In the genomic region with DNA sequence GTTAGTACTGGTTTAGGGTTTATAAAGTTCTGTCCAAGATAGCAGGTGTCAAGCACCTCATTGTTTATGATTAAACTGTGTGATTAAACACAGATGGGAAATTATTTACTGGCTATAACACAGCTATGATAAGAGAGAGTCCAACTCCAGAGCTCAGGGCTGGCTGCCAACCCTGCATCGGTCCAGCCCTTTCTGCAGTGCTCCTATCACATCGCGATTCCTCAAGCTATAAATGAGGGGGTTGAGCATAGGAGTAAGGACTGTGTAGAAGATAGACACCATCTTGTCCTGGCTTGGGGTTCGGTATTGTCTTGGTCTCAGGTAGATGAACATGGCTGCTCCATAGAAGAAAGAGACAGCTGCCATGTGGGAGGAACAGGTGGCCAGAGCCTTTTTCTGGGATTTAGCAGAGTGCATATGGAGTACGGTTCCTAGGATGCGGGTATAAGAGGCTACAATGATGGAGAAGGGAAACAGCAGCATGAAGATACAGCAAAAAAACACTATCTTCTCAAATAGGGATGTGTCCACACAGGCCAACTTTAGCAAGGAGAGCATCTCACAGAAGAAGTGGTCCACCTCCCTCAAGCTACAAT, we compare ENCODE assay signal across 31 mouse cellular contexts. TPM values are rescaled to one million over a fixed set of nuclear protein-coding genes. Genes with fewer than 3 reads are reported as not detected.
DNase-seq lines count a peak whose midpoint lies in the region; ATAC-seq and TF ChIP-seq lines count a peak whose summit lies in the region.
"Had no signal": no experiment of that assay in that cellular context is flagged by ENCODE, and none has a peak within 500 bp of the region (broad histone marks: within the 10 kb centered on the region; RNA-seq: fewer than 3 reads in every experiment).

No protein-coding gene starts in this region.

- H3K4me1 ChIP-seq in heart, embryonic 10.5 days = no peaks in the 10 kb centered on the region
- peaks cover 19% of the 10 kb centered on the region for H3K4me1 ChIP-seq in brown adipose tissue, adult 24 weeks (ENCODE audit: control insufficient read depth, insufficient read depth, insufficient read length, low read length)
- H3K4me1 ChIP-seq in intestine, postnatal 0 days (replicated peaks; ENCODE audit: control insufficient read depth, insufficient read depth, low read length) = no peaks in the 10 kb centered on the region
- H3K4me1 ChIP-seq in neural tube, embryonic 15.5 days = no peaks in the 10 kb centered on the region
- H3K4me1 ChIP-seq in forebrain, embryonic 16.5 days (replicated peaks; ENCODE audit: control insufficient read depth, insufficient read depth, low read length) = no peaks in the 10 kb centered on the region
- H3K4me1 ChIP-seq: embryonic facial prominence, embryonic 15.5 days; forebrain, embryonic 15.5 days; heart, embryonic 12.5 days; hindbrain, embryonic 13.5 days; limb, embryonic 12.5 days; midbrain, embryonic 13.5 days; stomach, embryonic 15.5 days had no signal

- no peaks in the 10 kb centered on the region for H3K27me3 ChIP-seq in heart, embryonic 10.5 days (ENCODE audit: insufficient read depth, poor library complexity, severe bottlenecking)
- no peaks in the 10 kb centered on the region for H3K27me3 ChIP-seq in intestine, postnatal 0 days (replicated peaks; ENCODE audit: control insufficient read depth, insufficient read depth, low read length)
- H3K27me3 ChIP-seq in neural tube, embryonic 15.5 days (replicated peaks) = no peaks in the 10 kb centered on the region
- H3K27me3 ChIP-seq in forebrain, embryonic 16.5 days (replicated peaks; ENCODE audit: control insufficient read depth, insufficient read depth, low read length) = no peaks in the 10 kb centered on the region
- H3K27me3 ChIP-seq: embryonic facial prominence, embryonic 15.5 days; forebrain, embryonic 15.5 days; heart, embryonic 12.5 days; hindbrain, embryonic 13.5 days; limb, embryonic 12.5 days; midbrain, embryonic 13.5 days; stomach, embryonic 15.5 days had no signal

- intact Hi-C loops in heart, postnatal 10 days (cut with DNase I) = loop anchor here (2.0 kb wide), 1 partner anchor 74 kb away; the partner anchor contains the start of gene Btnl9
- intact Hi-C loops in left cerebral cortex, postnatal 25 days (cut with DNase I) = no loop called here
- intact Hi-C loops in left cerebral cortex, postnatal 4 days (cut with DNase I) = no loop called here

- no peaks in the 10 kb centered on the region for H3K9me3 ChIP-seq in heart, embryonic 10.5 days
- H3K9me3 ChIP-seq in intestine, postnatal 0 days (ENCODE audit: control insufficient read depth) = no peaks in the 10 kb centered on the region
- no peaks in the 10 kb centered on the region for H3K9me3 ChIP-seq in neural tube, embryonic 15.5 days (replicated peaks)
- no peaks in the 10 kb centered on the region for H3K9me3 ChIP-seq in forebrain, embryonic 16.5 days (ENCODE audit: control insufficient read depth, low read length)
- H3K9me3 ChIP-seq: embryonic facial prominence, embryonic 15.5 days; forebrain, embryonic 15.5 days; heart, embryonic 12.5 days; hindbrain, embryonic 13.5 days; limb, embryonic 12.5 days; midbrain, embryonic 13.5 days; stomach, embryonic 15.5 days had no signal

- H3K36me3 ChIP-seq in heart, embryonic 10.5 days = no peaks in the 10 kb centered on the region
- no peaks in the 10 kb centered on the region for H3K36me3 ChIP-seq in intestine, postnatal 0 days (ENCODE audit: control insufficient read depth, insufficient read depth)
- no peaks in the 10 kb centered on the region for H3K36me3 ChIP-seq in neural tube, embryonic 15.5 days
- no peaks in the 10 kb centered on the region for H3K36me3 ChIP-seq in forebrain, embryonic 16.5 days (ENCODE audit: control insufficient read depth, insufficient read depth)
- H3K36me3 ChIP-seq: embryonic facial prominence, embryonic 15.5 days; forebrain, embryonic 15.5 days; heart, embryonic 12.5 days; hindbrain, embryonic 13.5 days; limb, embryonic 12.5 days; midbrain, embryonic 13.5 days; stomach, embryonic 15.5 days had no signal

- 80% methylated on average over 6 of the region's 6 CpGs for WGBS in heart, embryonic 10.5 days
- WGBS in intestine, postnatal 0 days = 61% methylated on average over 6 of the region's 6 CpGs
- WGBS in neural tube, embryonic 15.5 days = 86% methylated on average over 6 of the region's 6 CpGs
- 87% methylated on average over 6 of the region's 6 CpGs for WGBS in forebrain, embryonic 16.5 days

- peak; percentile 51 for DNase-seq in heart, embryonic 10.5 days (ENCODE audit: low spot score)
- no peak for DNase-seq in heart, postnatal 10 days
- DNase-seq in left cerebral cortex, postnatal 25 days (ENCODE audit: low spot score in 2 of 2) = peak; percentile 23 to 59
- DNase-seq in left cerebral cortex, postnatal 4 days = no peak
- DNase-seq: adrenal gland, postnatal 25 days; cerebellum, adult 11 months; cerebellum, adult 9-11 months; gastrocnemius, postnatal 25 days; liver, postnatal 0 days; lung, postnatal 10 days; thymus, postnatal 4 days had no signal

- H3K4me2 ChIP-seq in intestine, postnatal 0 days (replicated peaks; ENCODE audit: low read depth) = no peak overlapping the region
- H3K4me2 ChIP-seq in neural tube, embryonic 15.5 days = no peak overlapping the region
- no peak overlapping the region for H3K4me2 ChIP-seq in forebrain, embryonic 16.5 days (ENCODE audit: low read length)
- H3K4me2 ChIP-seq: embryonic facial prominence, embryonic 15.5 days; forebrain, embryonic 15.5 days; heart, embryonic 12.5 days; hindbrain, embryonic 13.5 days; limb, embryonic 12.5 days; liver, embryonic 11.5 days; midbrain, embryonic 13.5 days; stomach, embryonic 15.5 days had no signal

- no peak overlapping the region for H3K9ac ChIP-seq in intestine, postnatal 0 days (ENCODE audit: low read depth, low read length)
- H3K9ac ChIP-seq in neural tube, embryonic 15.5 days (replicated peaks) = no peak overlapping the region
- H3K9ac ChIP-seq in forebrain, embryonic 16.5 days (replicated peaks; ENCODE audit: low read depth, low read length) = no peak overlapping the region
- H3K9ac ChIP-seq: embryonic facial prominence, embryonic 15.5 days; forebrain, embryonic 15.5 days; heart, embryonic 12.5 days; hindbrain, embryonic 13.5 days; limb, embryonic 12.5 days; liver, postnatal 0 days; midbrain, embryonic 13.5 days; stomach, embryonic 15.5 days had no signal

- no peak overlapping the region for H3K4me3 ChIP-seq in heart, embryonic 10.5 days
- no peak overlapping the region for H3K4me3 ChIP-seq in brown adipose tissue, adult 24 weeks (ENCODE audit: insufficient read depth, low read depth, low read length)
- no peak overlapping the region for H3K4me3 ChIP-seq in intestine, postnatal 0 days (ENCODE audit: low read depth, low read length)
- H3K4me3 ChIP-seq in neural tube, embryonic 15.5 days (replicated peaks) = no peak overlapping the region
- no peak overlapping the region for H3K4me3 ChIP-seq in forebrain, embryonic 16.5 days (replicated peaks; ENCODE audit: low read length)
- H3K4me3 ChIP-seq: embryonic facial prominence, embryonic 15.5 days; forebrain, embryonic 15.5 days; heart, embryonic 12.5 days; hindbrain, embryonic 13.5 days; left cerebral cortex, adult 2 months; limb, embryonic 12.5 days; midbrain, embryonic 13.5 days; stomach, embryonic 15.5 days had no signal

- H3K27ac ChIP-seq in heart, embryonic 10.5 days = no peak overlapping the region
- peak overlapping the region; percentile 98 for H3K27ac ChIP-seq in brown adipose tissue, adult 24 weeks (replicated peaks; ENCODE audit: low read depth, low read length)
- H3K27ac ChIP-seq in intestine, postnatal 0 days (ENCODE audit: low read depth, low read length) = no peak overlapping the region
- H3K27ac ChIP-seq in neural tube, embryonic 15.5 days (replicated peaks) = no peak overlapping the region
- H3K27ac ChIP-seq in forebrain, embryonic 16.5 days (ENCODE audit: low read length) = no peak overlapping the region
- H3K27ac ChIP-seq: embryonic facial prominence, embryonic 15.5 days; forebrain, embryonic 15.5 days; hindbrain, embryonic 13.5 days; left cerebral cortex, adult 2 months; limb, embryonic 12.5 days; midbrain, embryonic 13.5 days; stomach, embryonic 15.5 days had no signal

- TF ChIP-seq CTCF in intestine, postnatal 0 days (IDR thresholded peaks at IDR 0.05; ENCODE audit: low read depth) = no peak

- ATAC-seq in intestine, postnatal 0 days = peak; percentile 25; the same call in 1 of the 2 replicates
- ATAC-seq in neural tube, embryonic 15.5 days (ENCODE audit: low FRiP score) = no peak
- no peak for ATAC-seq in forebrain, embryonic 16.5 days
- ATAC-seq: forebrain, embryonic 15.5 days; liver, postnatal 0 days; midbrain, embryonic 13.5 days had no signal

RNA-seq across cellular contexts. Expression of gene Olfr1396, which starts 2.0 kb away (rescaled TPM):
- polyA plus RNA-seq in heart, embryonic 10.5 days (2016; fragmentation: Nextera tagmentation; extraction: Ambion mirVana) = not detected in 2 replicates
- total RNA-seq in heart, postnatal 10 days (2021) = 1 to 10 TPM; 1.1 to 1.5 TPM
- not detected for total RNA-seq in left cerebral cortex, postnatal 25 days (2021)
- total RNA-seq in left cerebral cortex, postnatal 4 days (2021) = not detected
- polyA plus RNA-seq in brown adipose tissue, adult 24 weeks (2012; ENCODE audit: insufficient read depth, insufficient read length, missing spikeins) = 0.38 TPM in 1 of 2 replicates, not detected in the other
- polyA plus RNA-seq in intestine, postnatal 0 days (2015; fragmentation: Nextera tagmentation; extraction: Ambion mirVana) = 0.04 TPM in 1 of 2 replicates, not detected in the other
- not detected in 2 replicates for polyA plus RNA-seq in neural tube, embryonic 15.5 days (2015; fragmentation: Nextera tagmentation; extraction: Ambion mirVana)
- not detected in 2 replicates for polyA plus RNA-seq in forebrain, embryonic 16.5 days (2015; fragmentation: Nextera tagmentation; extraction: Ambion mirVana)
- total RNA-seq: common myeloid progenitor, adult 5-6 weeks; ES-E14; gastrocnemius, postnatal 25 days; left cerebral cortex, adult 2 months; megakaryocyte, adult 5-6 weeks; monocyte, adult 5-6 weeks had no signal
- polyA plus RNA-seq: forebrain, embryonic 15.5 days; heart, embryonic 12.5 days; hindbrain, embryonic 13.5 days; kidney, embryonic 14.5 days; large intestine, adult 2 months; limb, embryonic 12.5 days; liver, embryonic 11.5 days; liver, postnatal 0 days; midbrain, embryonic 13.5 days; stomach, embryonic 15.5 days had no signal

RNA-seq across cellular contexts. Expression of gene Olfr1395, which starts 29.4 kb away (rescaled TPM):
- polyA plus RNA-seq in heart, embryonic 10.5 days (2016; fragmentation: Nextera tagmentation; extraction: Ambion mirVana) = not detected in 2 replicates
- not detected for total RNA-seq in heart, postnatal 10 days (2021)
- not detected for total RNA-seq in left cerebral cortex, postnatal 25 days (2021)
- not detected for total RNA-seq in left cerebral cortex, postnatal 4 days (2021)
- polyA plus RNA-seq in brown adipose tissue, adult 24 weeks (2012; ENCODE audit: insufficient read depth, insufficient read length, missing spikeins) = not detected in 2 replicates
- not detected in 2 replicates for polyA plus RNA-seq in intestine, postnatal 0 days (2015; fragmentation: Nextera tagmentation; extraction: Ambion mirVana)
- not detected in 2 replicates for polyA plus RNA-seq in neural tube, embryonic 15.5 days (2015; fragmentation: Nextera tagmentation; extraction: Ambion mirVana)
- not detected in 2 replicates for polyA plus RNA-seq in forebrain, embryonic 16.5 days (2015; fragmentation: Nextera tagmentation; extraction: Ambion mirVana)
- total RNA-seq: adrenal gland, postnatal 25 days; common myeloid progenitor, adult 5-6 weeks; ES-E14; gastrocnemius, postnatal 25 days; heart, postnatal 25 days; left cerebral cortex, adult 2 months; megakaryocyte, adult 5-6 weeks; monocyte, adult 5-6 weeks had no signal
- polyA plus RNA-seq: forebrain, embryonic 15.5 days; heart, embryonic 12.5 days; hindbrain, embryonic 13.5 days; kidney, embryonic 14.5 days; large intestine, adult 2 months; limb, embryonic 12.5 days; liver, embryonic 11.5 days; liver, postnatal 0 days; midbrain, embryonic 13.5 days; stomach, embryonic 15.5 days had no signal

RNA-seq across cellular contexts. Expression of gene Ifi47, which starts 36.3 kb away (rescaled TPM):
- polyA plus RNA-seq in heart, embryonic 10.5 days (2016; fragmentation: Nextera tagmentation; extraction: Ambion mirVana) = 0.30 and 0.33 TPM in 2 replicates
- 1 to 10 TPM; 1.7 to 2.2 TPM for total RNA-seq in heart, postnatal 10 days (2021)
- total RNA-seq in left cerebral cortex, postnatal 25 days (2021) = under 1 TPM; 0.34 to 0.78 TPM
- total RNA-seq in left cerebral cortex, postnatal 4 days (2021) = under 1 TPM; 0.48 to 0.90 TPM
- polyA plus RNA-seq in brown adipose tissue, adult 24 weeks (2012; ENCODE audit: insufficient read depth, insufficient read length, missing spikeins) = 2.9 and 4.6 TPM in 2 replicates
- 29.2 and 29.5 TPM in 2 replicates for polyA plus RNA-seq in intestine, postnatal 0 days (2015; fragmentation: Nextera tagmentation; extraction: Ambion mirVana)
- 0.64 and 6.6 TPM in 2 replicates for polyA plus RNA-seq in neural tube, embryonic 15.5 days (2015; fragmentation: Nextera tagmentation; extraction: Ambion mirVana)
- 0.56 and 0.81 TPM in 2 replicates for polyA plus RNA-seq in forebrain, embryonic 16.5 days (2015; fragmentation: Nextera tagmentation; extraction: Ambion mirVana)

RNA-seq across cellular contexts. Expression of gene Olfr1394, which starts 41.5 kb away (rescaled TPM):
- polyA plus RNA-seq in heart, embryonic 10.5 days (2016; fragmentation: Nextera tagmentation; extraction: Ambion mirVana) = not detected in 2 replicates
- not detected for total RNA-seq in heart, postnatal 10 days (2021)
- total RNA-seq in left cerebral cortex, postnatal 25 days (2021) = not detected
- not detected for total RNA-seq in left cerebral cortex, postnatal 4 days (2021)
- not detected in 2 replicates for polyA plus RNA-seq in brown adipose tissue, adult 24 weeks (2012; ENCODE audit: insufficient read depth, insufficient read length, missing spikeins)
- not detected in 2 replicates for polyA plus RNA-seq in intestine, postnatal 0 days (2015; fragmentation: Nextera tagmentation; extraction: Ambion mirVana)
- polyA plus RNA-seq in neural tube, embryonic 15.5 days (2015; fragmentation: Nextera tagmentation; extraction: Ambion mirVana) = not detected in 2 replicates
- not detected in 2 replicates for polyA plus RNA-seq in forebrain, embryonic 16.5 days (2015; fragmentation: Nextera tagmentation; extraction: Ambion mirVana)
- total RNA-seq: adrenal gland, postnatal 25 days; common myeloid progenitor, adult 5-6 weeks; ES-E14; gastrocnemius, postnatal 25 days; heart, postnatal 25 days; left cerebral cortex, adult 2 months; megakaryocyte, adult 5-6 weeks; monocyte, adult 5-6 weeks had no signal
- polyA plus RNA-seq: forebrain, embryonic 15.5 days; heart, embryonic 12.5 days; hindbrain, embryonic 13.5 days; kidney, embryonic 14.5 days; large intestine, adult 2 months; limb, embryonic 12.5 days; liver, embryonic 11.5 days; liver, postnatal 0 days; midbrain, embryonic 13.5 days; stomach, embryonic 15.5 days had no signal

RNA-seq across cellular contexts. Expression of gene Tgtp2, which starts 48.7 kb away (rescaled TPM):
- not detected in 2 replicates for polyA plus RNA-seq in heart, embryonic 10.5 days (2016; fragmentation: Nextera tagmentation; extraction: Ambion mirVana)
- total RNA-seq in heart, postnatal 10 days (2021) = not detected
- under 1 TPM in 1 of 2 experiments, not detected in 1; 0.21 TPM for total RNA-seq in left cerebral cortex, postnatal 25 days (2021)
- total RNA-seq in left cerebral cortex, postnatal 4 days (2021) = not detected
- polyA plus RNA-seq in brown adipose tissue, adult 24 weeks (2012; ENCODE audit: insufficient read depth, insufficient read length, missing spikeins) = 19.9 and 29.5 TPM in 2 replicates
- polyA plus RNA-seq in intestine, postnatal 0 days (2015; fragmentation: Nextera tagmentation; extraction: Ambion mirVana) = 2.7 and 2.8 TPM in 2 replicates
- 0.14 and 8.5 TPM in 2 replicates for polyA plus RNA-seq in neural tube, embryonic 15.5 days (2015; fragmentation: Nextera tagmentation; extraction: Ambion mirVana)
- not detected in 2 replicates for polyA plus RNA-seq in forebrain, embryonic 16.5 days (2015; fragmentation: Nextera tagmentation; extraction: Ambion mirVana)
- total RNA-seq: ES-E14 had no signal
- polyA plus RNA-seq: forebrain, embryonic 15.5 days; heart, embryonic 12.5 days; hindbrain, embryonic 13.5 days; kidney, embryonic 14.5 days; limb, embryonic 12.5 days; midbrain, embryonic 13.5 days had no signal

Comparison
In these comparisons a context has a peak if more than half of its experiments do, and no peak if none do; other contexts are left out.
1. DNase-seq: peak in heart, embryonic 10.5 days (single experiment) and left cerebral cortex, postnatal 25 days (2 of 2); none in heart, postnatal 10 days (0 of 2) and left cerebral cortex, postnatal 4 days (single experiment).